Mouse (Mus musculus): Measurements from ENCODE around the gene Ddah1. TPM values are rescaled to one million over a fixed set of nuclear protein-coding genes. Genes with fewer than 3 reads are reported as not detected.

Ddah1 gene
- polyA plus RNA-seq, 1 experiment: 0.67 TPM

DNA sequence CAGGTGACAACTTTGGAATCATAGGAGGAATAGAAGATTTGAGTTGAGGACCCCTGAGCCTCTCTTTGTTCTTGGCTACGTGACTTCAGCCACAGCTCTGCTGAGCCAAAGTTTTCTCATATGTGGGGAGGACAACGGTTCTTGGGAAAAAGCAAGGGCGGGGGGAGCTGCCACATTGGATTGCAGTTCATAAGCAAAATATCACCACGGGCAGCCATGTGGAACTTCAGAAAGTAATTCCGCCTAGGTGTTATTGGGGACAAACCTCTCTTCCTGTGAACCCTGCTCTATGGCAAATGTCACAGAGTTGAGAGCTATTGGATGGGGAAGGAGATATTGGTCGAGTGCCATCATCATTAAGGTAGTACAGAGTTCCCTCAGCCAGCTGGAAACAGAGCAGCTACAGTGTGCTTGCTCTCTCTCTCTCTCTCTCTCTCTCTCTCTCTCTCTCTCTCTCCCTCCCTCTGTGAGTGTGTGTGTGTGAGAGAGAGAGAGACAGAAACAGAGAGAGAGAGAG lies 20.0 kb downstream of the Ddah1 start:
- no peak for TF ChIP-seq CTCF (IDR thresholded peaks at IDR 0.05; ENCODE audit: low read depth, low read length)
- no peak for TF ChIP-seq POLR2A (IDR thresholded peaks at IDR 0.05; ENCODE audit: borderline replicate concordance, low read depth, low read length)
- Histone ChIP-seq H3K27ac (ENCODE audit: insufficient read depth, low read depth, low read length) (no peak overlapping the region), H3K4me3 (ENCODE audit: insufficient read depth, low read length) (no peak overlapping the region), H3K4me1 (ENCODE audit: control insufficient read depth, insufficient read depth, low read length) (no peaks in the 10 kb centered on the region)

DNA sequence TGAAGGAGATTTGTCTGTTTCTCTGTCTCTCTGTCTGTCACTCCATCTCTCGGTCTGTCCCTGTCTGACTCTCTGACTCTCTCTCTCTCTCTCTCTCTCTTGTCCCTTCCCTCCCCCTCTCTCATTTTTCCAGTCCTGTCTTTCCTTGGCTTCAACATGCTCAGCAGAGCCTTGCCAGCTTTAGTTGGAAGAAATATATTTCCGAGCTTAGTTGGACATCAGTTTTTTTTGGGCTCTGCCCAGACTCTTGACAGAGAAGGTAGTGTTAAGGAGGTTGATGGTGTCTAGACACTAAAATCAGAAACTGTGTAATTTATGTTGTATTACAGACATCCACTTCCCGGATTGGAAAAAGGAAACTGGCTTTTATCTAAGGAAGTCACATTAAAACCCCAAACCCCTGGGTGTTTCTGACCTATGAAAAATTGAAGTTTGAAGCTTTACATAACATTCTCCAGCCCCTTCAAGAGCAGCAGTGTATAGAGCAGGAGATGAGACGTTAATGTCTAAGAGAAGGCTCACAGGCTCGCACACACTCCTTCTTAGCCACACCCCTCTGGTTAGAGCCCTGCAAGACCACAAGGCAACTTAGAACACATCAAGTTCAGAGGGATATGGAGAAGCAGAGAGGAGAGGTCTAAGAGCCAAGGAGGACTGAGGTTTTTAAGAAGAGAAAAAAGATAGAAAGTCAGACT lies 21.0 kb downstream of the Ddah1 start:
- Histone ChIP-seq H3K4me3 (ENCODE audit: insufficient read depth, low read length) (no peak overlapping the region), H3K4me1 (ENCODE audit: control insufficient read depth, insufficient read depth, low read length) (no peaks in the 10 kb centered on the region), H3K27ac (ENCODE audit: insufficient read depth, low read depth, low read length) (no peak overlapping the region)
- no peak for TF ChIP-seq POLR2A (IDR thresholded peaks at IDR 0.05; ENCODE audit: borderline replicate concordance, low read depth, low read length)

DNA sequence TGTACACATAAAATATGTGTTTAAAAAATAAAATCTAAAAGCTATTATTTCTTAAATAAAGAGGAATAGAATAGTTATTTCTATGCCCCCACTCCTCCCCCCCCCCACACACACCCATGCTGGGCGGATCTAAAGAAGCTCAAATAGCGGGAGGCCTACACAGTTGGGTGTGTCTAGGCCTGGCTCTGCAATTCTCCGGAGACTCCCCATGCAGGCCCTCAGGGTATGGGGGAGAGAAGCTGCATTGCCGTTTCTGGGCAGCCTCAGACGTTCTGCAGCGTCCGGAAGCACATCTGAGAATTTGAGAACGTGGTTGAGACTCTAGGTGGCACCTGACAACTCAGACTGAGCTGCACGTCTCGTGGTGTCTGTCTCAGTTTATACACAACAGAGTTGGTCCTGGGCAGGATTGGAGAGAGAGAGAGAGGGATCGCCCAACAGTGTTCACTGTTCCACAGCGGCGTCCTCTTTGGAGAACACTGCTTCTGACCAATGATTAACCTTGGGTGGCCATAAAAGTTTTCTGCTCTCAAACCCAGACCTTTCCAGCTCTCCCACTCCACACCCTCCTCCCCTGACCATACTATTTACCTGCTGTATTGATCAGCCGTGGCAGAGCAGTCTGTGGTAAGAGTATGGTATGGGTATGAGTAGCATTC lies 22.4 kb downstream of the Ddah1 start:
- Histone ChIP-seq H3K4me3 (ENCODE audit: insufficient read depth, low read length) (no peak overlapping the region), H3K27ac (ENCODE audit: insufficient read depth, low read depth, low read length) (no peak overlapping the region), H3K4me1 (ENCODE audit: control insufficient read depth, insufficient read depth, low read length) (no peaks in the 10 kb centered on the region)
- TF ChIP-seq POLR2A (IDR thresholded peaks at IDR 0.05; ENCODE audit: borderline replicate concordance, low read depth, low read length): no peak

DNA sequence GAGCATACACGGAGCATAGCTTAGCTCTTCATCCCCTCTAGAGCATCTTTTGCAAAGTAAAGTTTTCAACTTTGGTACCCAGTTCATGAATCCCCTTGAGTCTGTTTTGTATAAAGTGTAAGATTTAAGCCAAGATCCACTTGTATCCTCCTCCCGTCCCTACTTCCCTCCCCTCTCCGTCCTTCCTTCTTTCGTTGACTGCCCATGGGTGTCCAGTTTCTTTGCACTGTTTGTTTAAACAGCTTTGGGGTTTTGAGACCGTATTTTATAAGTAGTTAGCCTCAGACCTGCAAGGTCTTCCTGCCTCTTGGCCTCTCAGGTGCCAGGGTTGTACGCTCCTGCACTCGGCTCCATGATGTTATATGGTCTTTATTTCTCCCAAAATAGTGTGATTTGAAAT lies 26.8 kb downstream of the Ddah1 start:
- Histone ChIP-seq H3K4me3 (ENCODE audit: insufficient read depth, low read length) (no peak overlapping the region), H3K4me1 (ENCODE audit: control insufficient read depth, insufficient read depth, low read length) (no peaks in the 10 kb centered on the region), H3K27ac (ENCODE audit: insufficient read depth, low read depth, low read length) (no peak overlapping the region)
- no peak for TF ChIP-seq CTCF (IDR thresholded peaks at IDR 0.05; ENCODE audit: low read depth, low read length)
- TF ChIP-seq POLR2A (IDR thresholded peaks at IDR 0.05; ENCODE audit: borderline replicate concordance, low read depth, low read length): no peak

DNA sequence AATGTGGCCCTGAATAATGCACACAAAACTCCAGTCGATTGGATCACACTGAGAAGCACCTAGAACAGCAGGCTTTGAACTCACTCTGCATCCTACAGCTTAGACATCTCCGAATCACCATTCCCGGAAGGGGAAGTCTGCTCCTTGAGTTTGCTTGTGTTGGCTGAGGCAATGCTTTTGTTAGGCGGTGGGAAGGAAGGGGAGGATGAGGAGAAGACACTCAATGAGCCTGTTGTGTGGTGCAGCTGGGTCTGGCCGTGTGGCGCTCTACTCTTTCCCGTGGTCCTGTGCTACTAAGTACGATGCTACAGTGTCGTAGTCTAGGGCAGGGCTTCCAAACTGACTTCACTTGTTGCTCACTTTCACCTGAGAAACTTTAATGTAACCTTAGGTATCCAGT lies 28.8 kb downstream of the Ddah1 start:
- Histone ChIP-seq H3K4me1 (ENCODE audit: control insufficient read depth, insufficient read depth, low read length) (no peaks in the 10 kb centered on the region), H3K4me3 (ENCODE audit: insufficient read depth, low read length) (no peak overlapping the region), H3K27ac (ENCODE audit: insufficient read depth, low read depth, low read length) (no peak overlapping the region)
- TF ChIP-seq POLR2A (IDR thresholded peaks at IDR 0.05; ENCODE audit: borderline replicate concordance, low read depth, low read length) (no peak), CTCF (IDR thresholded peaks at IDR 0.05; ENCODE audit: low read depth, low read length) (no peak)

DNA sequence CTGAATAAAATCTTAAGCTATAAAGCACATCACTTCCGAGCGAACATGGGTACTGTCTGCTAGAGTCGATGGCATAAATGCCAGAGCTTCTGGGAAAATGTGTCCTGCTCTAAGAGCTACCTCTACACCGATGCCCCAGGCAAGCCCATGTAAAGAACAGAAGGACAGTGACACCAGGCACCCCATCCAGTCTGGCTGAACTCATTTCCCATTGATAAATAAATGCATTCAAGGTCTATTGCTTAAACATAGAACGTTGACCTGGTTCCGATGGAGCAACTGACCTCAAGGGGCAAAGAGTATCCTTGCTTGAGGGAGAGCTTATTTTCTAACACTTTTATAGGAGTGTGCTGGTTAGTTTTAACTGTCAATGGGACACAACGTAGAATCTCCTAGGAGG lies 30.6 kb downstream of the Ddah1 start:
- H3K27ac ChIP-seq (ENCODE audit: insufficient read depth, low read depth, low read length): no peak overlapping the region

DNA sequence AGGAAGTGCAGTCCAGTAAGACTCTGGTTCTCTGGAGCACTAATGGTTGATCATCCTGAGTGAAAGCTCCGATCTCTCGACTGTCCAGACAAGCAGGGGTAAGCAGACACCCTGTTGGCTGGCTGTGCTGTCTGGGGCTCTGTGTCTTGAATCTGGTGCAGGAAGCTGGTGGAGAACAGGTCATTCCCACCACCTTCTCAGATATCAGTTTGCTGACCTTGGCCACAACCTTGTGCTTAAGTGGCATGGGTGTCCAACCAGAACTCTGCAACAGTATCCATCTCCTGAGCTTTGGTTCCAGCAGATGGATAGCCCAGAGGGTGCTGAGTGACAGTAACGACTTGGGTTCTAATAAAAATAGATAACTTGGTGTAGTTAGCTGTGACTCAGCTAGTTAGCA lies 31.8 kb downstream of the Ddah1 start:
- Histone ChIP-seq H3K4me1 (ENCODE audit: control insufficient read depth, insufficient read depth, low read length) (no peaks in the 10 kb centered on the region), H3K27ac (ENCODE audit: insufficient read depth, low read depth, low read length) (no peak overlapping the region), H3K4me3 (ENCODE audit: insufficient read depth, low read length) (no peak overlapping the region)
- TF ChIP-seq CTCF (IDR thresholded peaks at IDR 0.05; ENCODE audit: low read depth, low read length) (no peak), POLR2A (IDR thresholded peaks at IDR 0.05; ENCODE audit: borderline replicate concordance, low read depth, low read length) (no peak)

More for the DNA sequence above, 30.6 kb downstream of the Ddah1 start:
- H3K4me3 ChIP-seq (ENCODE audit: insufficient read depth, low read length): no peak overlapping the region
- no peaks in the 10 kb centered on the region for H3K4me1 ChIP-seq (ENCODE audit: control insufficient read depth, insufficient read depth, low read length)
- TF ChIP-seq CTCF (IDR thresholded peaks at IDR 0.05; ENCODE audit: low read depth, low read length) (no peak), POLR2A (IDR thresholded peaks at IDR 0.05; ENCODE audit: borderline replicate concordance, low read depth, low read length) (no peak)

DNA sequence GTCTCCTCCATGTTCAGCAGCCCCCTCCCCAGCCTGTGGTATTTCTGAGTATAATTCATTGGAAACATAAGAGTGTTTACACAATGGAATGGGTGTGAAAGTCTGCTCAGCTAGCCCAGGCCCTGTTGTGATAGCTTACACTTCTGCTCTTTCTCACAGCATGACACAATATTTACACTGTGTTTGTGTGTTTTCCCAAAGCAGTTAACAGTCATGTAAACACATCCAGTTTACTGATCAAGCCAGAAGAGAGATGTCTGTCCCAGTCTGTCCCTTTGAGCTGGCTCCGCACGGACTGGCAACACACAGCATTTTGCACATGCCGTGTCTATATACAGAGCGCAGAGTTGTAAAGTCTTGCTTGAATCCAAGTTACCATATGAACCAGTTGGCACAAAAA lies 32.2 kb downstream of the Ddah1 start:
- H3K4me1 ChIP-seq (ENCODE audit: control insufficient read depth, insufficient read depth, low read length): no peaks in the 10 kb centered on the region
- TF ChIP-seq POLR2A (IDR thresholded peaks at IDR 0.05; ENCODE audit: borderline replicate concordance, low read depth, low read length) (no peak), CTCF (IDR thresholded peaks at IDR 0.05; ENCODE audit: low read depth, low read length) (no peak)
- no peak overlapping the region for H3K27ac ChIP-seq (ENCODE audit: insufficient read depth, low read depth, low read length)
- no peak overlapping the region for H3K4me3 ChIP-seq (ENCODE audit: insufficient read depth, low read length)

DNA sequence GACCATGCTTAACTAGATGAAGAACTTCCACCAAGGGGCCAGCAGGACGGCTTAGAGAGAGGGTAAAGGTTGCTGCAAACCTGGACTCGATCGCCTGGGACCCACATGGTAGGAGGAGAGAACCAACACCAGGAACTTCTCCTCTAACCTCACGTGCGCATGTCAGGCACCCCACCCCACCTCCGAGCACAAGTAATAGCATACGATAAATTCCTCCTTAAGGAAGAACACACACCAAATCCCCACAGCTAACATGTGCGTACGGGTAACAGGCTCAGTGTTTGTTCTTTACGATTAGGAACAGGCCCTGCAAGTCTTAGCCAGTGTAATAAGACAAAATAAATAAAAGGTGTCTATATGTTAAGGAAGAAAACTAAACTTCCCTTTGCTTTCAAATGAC lies 35.9 kb downstream of the Ddah1 start:
- Histone ChIP-seq H3K27ac (ENCODE audit: insufficient read depth, low read depth, low read length) (no peak overlapping the region), H3K4me3 (ENCODE audit: insufficient read depth, low read length) (no peak overlapping the region), H3K4me1 (ENCODE audit: control insufficient read depth, insufficient read depth, low read length) (no peaks in the 10 kb centered on the region)
- TF ChIP-seq POLR2A (IDR thresholded peaks at IDR 0.05; ENCODE audit: borderline replicate concordance, low read depth, low read length): no peak
- no peak for TF ChIP-seq CTCF (IDR thresholded peaks at IDR 0.05; ENCODE audit: low read depth, low read length)

DNA sequence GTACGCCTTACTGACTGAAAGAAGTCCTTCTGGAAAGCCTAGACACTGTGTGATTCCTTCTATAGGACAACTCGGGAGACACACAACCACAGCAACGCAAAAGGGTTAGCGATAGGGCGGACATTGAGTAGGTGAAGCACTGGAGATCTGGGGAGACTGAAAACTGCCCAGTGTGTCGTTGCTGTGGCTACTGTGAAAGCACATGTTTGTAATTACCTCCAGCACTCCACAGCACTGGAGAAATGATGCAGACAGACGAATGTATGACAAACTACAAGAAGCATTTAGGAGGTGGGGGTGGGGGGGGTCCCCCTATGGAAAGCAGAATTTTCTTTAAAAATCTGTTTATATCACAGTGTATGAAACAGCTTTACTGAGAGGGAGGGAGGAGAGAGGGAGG lies 37.4 kb downstream of the Ddah1 start:
- no peak overlapping the region for H3K27ac ChIP-seq (ENCODE audit: insufficient read depth, low read depth, low read length)
- H3K4me3 ChIP-seq (ENCODE audit: insufficient read depth, low read length): no peak overlapping the region
- no peak for TF ChIP-seq POLR2A (IDR thresholded peaks at IDR 0.05; ENCODE audit: borderline replicate concordance, low read depth, low read length)
- TF ChIP-seq CTCF (IDR thresholded peaks at IDR 0.05; ENCODE audit: low read depth, low read length): no peak
- H3K4me1 ChIP-seq (ENCODE audit: control insufficient read depth, insufficient read depth, low read length): no peaks in the 10 kb centered on the region

Measured in bone marrow macrophage, adult 2 months (primary cell).